Mouse (Mus musculus): Measurements from ENCODE around the gene Tvp23b.

Tvp23b gene

GRCm38 (mm10) chr11:62943538-62943937 lies 64.3 kb downstream of the Tvp23b start:
- no peaks in the 10 kb centered on the region for H3K36me3 ChIP-seq (ENCODE audit: control insufficient read depth, insufficient read depth, low read length, poor library complexity, severe bottlenecking)
- H3K27me3 ChIP-seq (ENCODE audit: control insufficient read depth, insufficient read depth, low read length, poor library complexity, severe bottlenecking): no peaks in the 10 kb centered on the region
- DNase-seq (ENCODE audit: low read depth, low spot score): no peak

GRCm38 (mm10) chr11:62945514-62945913 lies 66.3 kb downstream of the Tvp23b start:
- DNase-seq (ENCODE audit: low read depth, low spot score): no peak
- Histone ChIP-seq H3K36me3 (ENCODE audit: control insufficient read depth, insufficient read depth, low read length, poor library complexity, severe bottlenecking) (no peaks in the 10 kb centered on the region), H3K27me3 (ENCODE audit: control insufficient read depth, insufficient read depth, low read length, poor library complexity, severe bottlenecking) (no peaks in the 10 kb centered on the region)

GRCm38 (mm10) chr11:62949548-62949947 lies 70.3 kb downstream of the Tvp23b start:
- no peaks in the 10 kb centered on the region for H3K27me3 ChIP-seq (ENCODE audit: control insufficient read depth, insufficient read depth, low read length, poor library complexity, severe bottlenecking)
- DNase-seq (ENCODE audit: low read depth, low spot score): no peak
- no peaks in the 10 kb centered on the region for H3K36me3 ChIP-seq (ENCODE audit: control insufficient read depth, insufficient read depth, low read length, poor library complexity, severe bottlenecking)

- Histone ChIP-seq H3K27me3 (ENCODE audit: control insufficient read depth, insufficient read depth, low read length, poor library complexity, severe bottlenecking) (no peaks in the 10 kb centered on the region), H3K36me3 (ENCODE audit: control insufficient read depth, insufficient read depth, low read length, poor library complexity, severe bottlenecking) (no peaks in the 10 kb centered on the region)
- no peak for DNase-seq (ENCODE audit: low read depth, low spot score)
Observed at GRCm38 (mm10) chr11:62951012-62951411, 71.8 kb downstream of the Tvp23b start, which contains the start of gene Cdrt4. Gene Cdrt4 (plus strand): TSS chr11:62951193.

- no peak for DNase-seq (ENCODE audit: low read depth, low spot score)
- H3K27me3 ChIP-seq (ENCODE audit: control insufficient read depth, insufficient read depth, low read length, poor library complexity, severe bottlenecking): no peaks in the 10 kb centered on the region
- H3K36me3 ChIP-seq (ENCODE audit: control insufficient read depth, insufficient read depth, low read length, poor library complexity, severe bottlenecking): no peaks in the 10 kb centered on the region
Observed at GRCm38 (mm10) chr11:62954766-62955165, 75.5 kb downstream of the Tvp23b start.

- no peaks in the 10 kb centered on the region for H3K27me3 ChIP-seq (ENCODE audit: control insufficient read depth, insufficient read depth, low read length, poor library complexity, severe bottlenecking)
- no peak for DNase-seq (ENCODE audit: low read depth, low spot score)
- H3K36me3 ChIP-seq (ENCODE audit: control insufficient read depth, insufficient read depth, low read length, poor library complexity, severe bottlenecking): no peaks in the 10 kb centered on the region
Observed at GRCm38 (mm10) chr11:62955186-62955585, 75.9 kb downstream of the Tvp23b start.

GRCm38 (mm10) chr11:62955776-62956175 lies 76.5 kb downstream of the Tvp23b start:
- no peaks in the 10 kb centered on the region for H3K36me3 ChIP-seq (ENCODE audit: control insufficient read depth, insufficient read depth, low read length, poor library complexity, severe bottlenecking)
- H3K27me3 ChIP-seq (ENCODE audit: control insufficient read depth, insufficient read depth, low read length, poor library complexity, severe bottlenecking): no peaks in the 10 kb centered on the region
- no peak for DNase-seq (ENCODE audit: low read depth, low spot score)

DNA sequence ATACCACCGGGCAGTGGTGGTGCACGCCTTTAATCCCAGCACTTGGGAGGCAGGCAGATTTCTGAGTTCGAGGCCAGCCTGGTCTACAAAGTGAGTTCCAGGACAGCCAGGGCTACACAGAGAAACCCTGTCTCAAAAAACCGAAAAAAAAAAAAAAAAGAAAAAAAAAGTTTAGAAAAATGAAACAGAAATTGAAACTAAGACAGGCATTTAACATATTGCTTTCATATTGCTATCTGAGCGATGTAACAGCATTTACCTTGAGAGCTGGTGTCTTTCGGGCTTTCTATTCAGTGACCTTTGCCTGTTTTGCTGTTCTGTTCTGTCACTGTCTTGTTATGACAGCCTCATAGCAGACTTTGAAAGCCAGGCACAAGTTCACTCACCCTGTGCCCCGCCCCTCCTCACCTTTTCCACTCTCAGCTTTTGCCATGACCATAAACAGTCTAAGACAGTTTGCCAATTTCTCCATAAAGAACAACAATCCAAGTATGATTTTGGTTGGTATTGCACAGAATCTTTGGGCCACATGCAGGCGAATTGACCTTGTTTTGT lies 78.4 kb downstream of the Tvp23b start:
- Histone ChIP-seq H3K27me3 (ENCODE audit: control insufficient read depth, insufficient read depth, low read length, poor library complexity, severe bottlenecking) (no peaks in the 10 kb centered on the region), H3K36me3 (ENCODE audit: control insufficient read depth, insufficient read depth, low read length, poor library complexity, severe bottlenecking) (no peaks in the 10 kb centered on the region)
- no peak for DNase-seq (ENCODE audit: low read depth, low spot score)

DNA sequence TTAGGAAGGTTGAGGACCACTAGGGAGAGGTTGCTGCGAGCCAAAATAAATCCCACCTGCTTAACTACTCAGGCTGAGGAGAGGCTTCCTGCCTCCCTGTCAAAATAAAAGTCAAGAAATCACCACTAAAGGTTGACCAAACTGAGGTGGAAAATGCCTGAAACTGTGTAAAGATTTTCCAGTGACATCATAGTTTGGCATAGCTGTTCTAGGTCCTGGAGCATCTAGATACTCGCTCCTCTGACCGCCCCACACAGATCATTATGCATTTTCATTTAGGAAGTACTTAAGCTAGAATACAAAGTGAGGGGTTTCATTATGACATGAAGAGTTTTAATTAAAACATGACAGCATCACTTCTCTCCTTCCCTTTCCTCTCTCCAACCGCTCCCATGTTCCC lies 84.0 kb downstream of the Tvp23b start:
- H3K27me3 ChIP-seq (ENCODE audit: control insufficient read depth, insufficient read depth, low read length, poor library complexity, severe bottlenecking): peaks cover 1% of the 10 kb centered on the region; the same call in 1 of the 2 replicates
- H3K36me3 ChIP-seq (ENCODE audit: control insufficient read depth, insufficient read depth, low read length, poor library complexity, severe bottlenecking): no peaks in the 10 kb centered on the region
- DNase-seq (ENCODE audit: low read depth, low spot score): no peak

GRCm38 (mm10) chr11:62966424-62966764 lies 87.1 kb downstream of the Tvp23b start:
- no peak for DNase-seq (ENCODE audit: low read depth, low spot score)

More at GRCm38 (mm10) chr11:62966424-62966764, 87.1 kb downstream of the Tvp23b start:
- no peaks in the 10 kb centered on the region for H3K36me3 ChIP-seq (ENCODE audit: control insufficient read depth, insufficient read depth, low read length, poor library complexity, severe bottlenecking)
- H3K27me3 ChIP-seq (ENCODE audit: control insufficient read depth, insufficient read depth, low read length, poor library complexity, severe bottlenecking): peaks cover 1% of the 10 kb centered on the region; the same call in 1 of the 2 replicates

Measured in splenic B cell, adult 2 months (primary cell).